Mouse (Mus musculus): Measurements from ENCODE around the gene Gm3591.
"Not testable (repeated sequence)": the region's sequence is repeated elsewhere in the genome, so short reads cannot be mapped to it uniquely, and the experiment has no call there.

Gene Gm3591

DNA sequence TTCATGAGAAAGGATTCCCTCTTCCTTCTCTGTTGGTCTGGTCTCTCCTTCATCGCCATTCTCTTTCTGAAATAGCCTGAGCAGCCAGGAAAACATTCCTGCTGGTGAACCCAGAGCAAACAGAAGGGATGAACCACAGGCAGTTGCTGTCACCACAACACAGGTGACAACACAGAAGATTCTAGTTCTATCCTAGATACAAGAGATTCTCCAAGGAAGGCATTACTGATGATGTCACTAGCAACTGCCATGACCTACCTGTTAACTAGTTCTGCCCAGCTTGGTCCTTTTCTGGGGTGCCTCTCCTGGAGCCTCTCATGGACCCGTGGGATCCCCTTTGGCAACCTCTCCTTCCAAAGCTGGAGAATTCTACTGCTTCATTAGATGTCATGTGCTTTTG, at the start of gene Gm3591:
Gm3591 (minus strand) TSS at position 101 of the 400 bp plus-strand sequence.
- DNase-seq (ENCODE audit: low spot score in 2 of 2): not testable (repeated sequence)

DNA sequence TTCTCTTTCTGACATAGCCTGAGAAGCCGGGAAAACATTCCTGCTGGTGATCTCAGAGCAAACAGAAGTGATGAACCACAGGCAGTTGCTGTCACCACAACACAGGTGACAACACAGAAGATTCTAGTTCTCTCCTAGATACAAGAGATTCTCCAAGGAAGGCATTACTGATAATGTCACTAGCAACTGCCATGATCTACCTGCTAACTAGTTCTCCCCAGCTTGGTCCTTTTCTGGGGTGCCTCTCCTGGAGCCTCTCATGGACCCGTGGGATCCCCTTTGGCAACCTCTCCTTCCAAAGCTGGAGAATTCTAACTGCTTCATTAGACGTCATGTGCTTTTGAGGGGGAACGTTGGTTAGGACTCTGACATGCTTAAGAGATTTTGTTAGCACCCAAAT, 32.2 kb upstream of the Gm3591 start, which contains the start of gene Gm3594:
Gm3594 (minus strand) TSS at position 101 of the 400 bp plus-strand sequence.
- DNase-seq (ENCODE audit: low spot score in 2 of 2): not testable (repeated sequence)

DNA sequence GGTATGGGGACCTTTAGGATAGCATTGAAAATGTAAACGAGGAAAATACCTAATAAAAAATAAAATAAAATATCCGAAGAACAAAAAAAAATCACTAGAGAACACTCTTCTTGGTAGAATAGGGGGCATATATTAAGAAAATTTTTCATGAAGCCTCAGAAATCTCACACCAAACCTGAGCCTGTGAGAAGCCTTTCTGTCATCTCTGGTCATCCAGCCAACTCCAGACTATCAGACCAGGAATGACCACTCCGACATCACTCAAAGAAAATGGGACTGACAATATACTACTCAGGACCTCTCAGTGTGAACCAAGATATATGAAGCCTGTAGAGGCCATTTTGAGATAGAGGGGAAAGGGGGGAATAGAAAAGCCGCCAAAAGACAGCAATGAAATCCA, 28.5 kb upstream of the Gm3591 start:
- DNase-seq (ENCODE audit: low spot score in 2 of 2): not testable (repeated sequence)

DNA sequence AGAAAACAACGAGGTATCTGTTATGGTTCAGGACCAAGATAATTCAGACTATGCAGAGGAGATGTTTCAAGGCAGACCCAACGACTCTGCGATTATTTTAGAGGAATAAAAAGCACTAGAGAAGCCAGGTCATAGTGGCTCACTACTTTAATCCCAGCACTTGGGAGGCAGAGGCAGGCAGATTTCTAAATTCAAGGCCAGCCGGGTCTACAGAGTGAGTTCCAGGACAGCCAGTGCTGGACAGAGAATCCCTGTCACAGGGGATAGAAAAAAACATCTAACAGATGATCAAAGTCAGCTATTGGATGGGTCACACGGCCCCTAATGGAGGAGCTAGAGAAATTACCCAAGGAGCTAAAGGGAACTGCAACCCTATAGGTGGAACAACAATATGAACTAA, 27.9 kb upstream of the Gm3591 start:
- DNase-seq (ENCODE audit: low spot score in 2 of 2): not testable (repeated sequence)

DNA sequence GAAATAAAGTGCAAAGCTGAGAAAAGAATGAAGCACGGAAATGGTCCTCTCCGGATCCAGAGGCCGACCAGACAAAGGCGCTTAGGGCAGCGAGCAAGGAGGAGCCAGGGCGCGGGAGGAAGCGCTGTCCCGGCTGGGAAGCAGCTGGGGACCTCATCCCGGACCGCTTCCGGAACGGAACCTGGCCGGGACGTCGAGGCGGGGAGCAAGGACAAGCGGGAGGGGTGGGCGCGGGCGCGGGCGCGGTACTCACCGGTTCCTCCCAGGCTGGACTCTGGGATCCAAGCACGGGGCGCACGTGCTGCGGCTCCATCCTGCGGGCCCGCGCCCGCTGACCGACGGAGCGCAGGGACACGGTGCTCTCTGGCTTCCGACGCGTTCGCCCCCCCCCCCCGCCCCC, 14.5 kb upstream of the Gm3591 start:
- DNase-seq (ENCODE audit: low spot score in 2 of 2): peak; percentile 4 to 10

DNA sequence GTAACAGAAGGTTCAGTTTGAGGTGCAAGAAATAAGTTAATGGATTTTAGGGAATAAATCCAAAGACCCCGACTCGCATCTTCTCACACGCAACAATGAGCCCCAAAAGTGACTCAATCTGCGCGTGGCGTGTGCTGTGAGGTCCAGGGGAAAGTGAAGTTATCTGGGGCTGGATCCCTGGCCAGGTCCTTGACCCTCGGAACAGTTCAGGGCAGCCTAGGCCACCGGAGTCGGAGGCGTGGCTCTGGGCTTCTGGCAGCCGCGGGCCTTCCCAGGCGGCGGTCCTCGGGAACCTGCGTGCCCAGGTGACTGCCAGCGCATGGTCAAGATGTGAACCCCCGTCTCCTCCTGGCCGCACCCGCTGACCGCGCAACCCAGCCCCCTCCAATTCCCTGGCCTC, 14.1 kb upstream of the Gm3591 start:
- DNase-seq (ENCODE audit: low spot score in 2 of 2): not testable (repeated sequence)

DNA sequence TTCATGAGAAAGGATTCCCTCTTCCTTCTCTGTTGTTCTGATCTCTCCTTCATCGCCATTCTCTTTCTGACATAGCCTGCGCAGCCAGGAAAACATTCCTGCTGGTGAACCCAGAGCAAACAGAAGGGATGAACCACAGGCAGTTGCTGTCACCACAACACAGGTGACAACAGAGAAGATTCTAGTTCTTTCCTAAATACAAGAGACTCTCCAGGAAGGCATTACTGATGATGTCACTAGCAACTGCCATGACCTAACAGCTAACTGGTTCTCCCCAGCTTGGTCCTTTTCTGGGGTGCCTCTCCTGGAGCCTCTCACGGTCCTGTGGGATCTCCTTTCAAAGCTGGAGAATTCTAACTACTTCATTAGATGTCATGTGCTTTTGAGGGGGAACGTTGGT, 22.1 kb downstream of the Gm3591 start, which contains the start of gene Gm16440:
Gm16440 (minus strand) TSS at position 101 of the 400 bp plus-strand sequence.
- DNase-seq (ENCODE audit: low spot score in 2 of 2): not testable (repeated sequence)
